Mouse (Mus musculus): ENCODE results near the gene Wdr74.

- no peak for TF ChIP-seq CTCF (conservative IDR thresholded peaks at IDR 0.05; ENCODE audit: insufficient read depth, insufficient read length, low read depth, low read length)
- no peak for TF ChIP-seq POLR2A (IDR thresholded peaks at IDR 0.05; ENCODE audit: low read depth, low read length)
These were observed 43.6 kb upstream of the Wdr74 start for GRCm38 (mm10) chr19:8691871-8692539.
